Mouse (Mus musculus): ENCODE data around the gene Mrpl12.

DNA sequence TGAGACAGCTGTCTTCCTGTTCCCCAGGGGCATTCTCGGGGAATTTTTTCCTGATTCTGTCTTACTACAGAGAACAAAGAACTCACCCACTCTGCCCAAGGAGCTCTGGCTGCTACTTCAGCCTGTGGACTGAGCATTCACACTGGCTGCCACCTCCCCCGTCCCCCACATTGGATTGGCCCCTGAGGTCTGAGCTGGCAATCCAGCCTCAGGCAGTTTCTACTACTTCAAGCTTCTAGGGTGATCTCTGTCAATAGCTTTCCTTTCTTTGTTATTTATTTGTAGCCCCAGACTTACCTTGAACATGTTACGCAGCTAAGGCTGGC lies 8.4 kb downstream of the Mrpl12 start:
- TF ChIP-seq CTCF (IDR thresholded peaks at IDR 0.05) (no peak), EP300 (IDR thresholded peaks at IDR 0.05) (no peak)
